Mouse (Mus musculus): ENCODE measurements around the gene Gpc6. TPM values are rescaled to one million over a fixed set of nuclear protein-coding genes. Genes with fewer than 3 reads are reported as not detected.

The Gpc6 gene
- polyA plus RNA-seq, 1 experiment from 2014 or later: 19.3 TPM

DNA sequence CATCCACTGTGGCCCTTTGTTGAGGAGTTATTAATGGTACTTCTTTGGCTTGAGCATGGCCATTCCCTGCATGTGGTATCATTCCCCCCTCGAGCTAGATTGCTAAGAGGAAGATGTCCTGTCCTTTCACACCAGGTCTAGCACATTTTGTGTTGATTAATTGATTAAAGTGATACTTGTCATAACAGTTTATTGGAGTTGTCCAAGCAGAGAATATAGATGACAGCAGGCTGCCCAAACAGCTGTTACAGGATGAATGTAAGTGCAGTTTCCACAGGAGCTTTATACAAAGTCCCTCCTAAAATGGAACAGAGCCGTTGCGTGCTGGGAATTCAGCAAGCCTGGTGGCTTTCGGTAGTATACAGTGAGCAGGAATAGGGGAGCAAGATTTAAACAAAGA is 574.2 kb downstream of the Gpc6 start:
- Histone ChIP-seq H3K4me1 (ENCODE audit: control insufficient read depth, insufficient read depth, low read depth, low read length) (no peaks in the 10 kb centered on the region), H3K4me2 (ENCODE audit: low read length) (no peak overlapping the region), H3K4me3 (ENCODE audit: low read length) (no peak overlapping the region), H3K9me3 (ENCODE audit: control insufficient read depth, low read length) (no peaks in the 10 kb centered on the region), H3K9ac (ENCODE audit: low read depth, low read length) (no peak overlapping the region), H3K36me3 (ENCODE audit: control insufficient read depth, insufficient read depth, low read length) (no peaks in the 10 kb centered on the region), H3K27ac (ENCODE audit: low read depth, low read length) (no peak overlapping the region), H3K27me3 (replicated peaks; ENCODE audit: control insufficient read depth, insufficient read depth, low read length) (no peaks in the 10 kb centered on the region)
- 71% methylated on average over 4 of the region's 4 CpGs for WGBS
- no peak for ATAC-seq

DNA sequence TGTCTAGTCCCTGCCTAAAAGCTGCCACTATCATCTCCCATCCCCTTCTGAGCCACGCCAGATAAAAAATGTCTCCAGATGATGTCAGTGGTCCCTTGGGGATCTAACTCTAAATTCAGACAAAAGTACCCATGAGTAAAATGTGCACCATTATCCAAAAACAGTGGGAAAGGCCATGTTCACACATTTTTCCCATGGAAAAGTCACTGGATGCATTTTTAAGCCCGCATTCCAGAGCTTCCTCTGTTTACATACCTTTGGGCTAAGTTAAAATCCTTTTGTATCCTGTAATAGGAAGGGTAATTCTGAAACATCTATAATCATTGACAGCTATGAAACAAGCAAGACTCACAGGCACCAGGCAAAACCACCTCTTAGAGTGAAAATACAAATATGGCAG is 589.7 kb downstream of the Gpc6 start:
- Histone ChIP-seq H3K4me3 (ENCODE audit: low read length) (no peak overlapping the region), H3K36me3 (ENCODE audit: control insufficient read depth, insufficient read depth, low read length) (no peaks in the 10 kb centered on the region), H3K4me2 (ENCODE audit: low read length) (no peak overlapping the region), H3K27me3 (replicated peaks; ENCODE audit: control insufficient read depth, insufficient read depth, low read length) (no peaks in the 10 kb centered on the region), H3K4me1 (ENCODE audit: control insufficient read depth, insufficient read depth, low read depth, low read length) (no peaks in the 10 kb centered on the region; the same call in 1 of the 2 replicates), H3K27ac (ENCODE audit: low read depth, low read length) (no peak overlapping the region), H3K9me3 (ENCODE audit: control insufficient read depth, low read length) (no peaks in the 10 kb centered on the region), H3K9ac (ENCODE audit: low read depth, low read length) (no peak overlapping the region)
- whole genome bisulfite sequencing: 79% methylated on average over 2 of the region's 2 CpGs
- ATAC-seq: no peak

- Histone ChIP-seq H3K4me2 (ENCODE audit: low read length) (no peak overlapping the region), H3K36me3 (ENCODE audit: control insufficient read depth, insufficient read depth, low read length) (no peaks in the 10 kb centered on the region), H3K4me3 (ENCODE audit: low read length) (no peak overlapping the region), H3K27me3 (replicated peaks; ENCODE audit: control insufficient read depth, insufficient read depth, low read length) (no peaks in the 10 kb centered on the region), H3K27ac (ENCODE audit: low read depth, low read length) (no peak overlapping the region; the same call in 1 of the 2 replicates), H3K9me3 (ENCODE audit: control insufficient read depth, low read length) (no peaks in the 10 kb centered on the region), H3K4me1 (ENCODE audit: control insufficient read depth, insufficient read depth, low read depth, low read length) (no peaks in the 10 kb centered on the region; the same call in 1 of the 2 replicates), H3K9ac (ENCODE audit: low read depth, low read length) (no peak overlapping the region)
- 64% methylated on average over 8 of the region's 8 CpGs for WGBS
- ATAC-seq: peak; percentile 52; the same call in 1 of the 2 replicates
Observed at GRCm38 (mm10) chr14:117519574-117519973, 594.5 kb downstream of the Gpc6 start.

DNA sequence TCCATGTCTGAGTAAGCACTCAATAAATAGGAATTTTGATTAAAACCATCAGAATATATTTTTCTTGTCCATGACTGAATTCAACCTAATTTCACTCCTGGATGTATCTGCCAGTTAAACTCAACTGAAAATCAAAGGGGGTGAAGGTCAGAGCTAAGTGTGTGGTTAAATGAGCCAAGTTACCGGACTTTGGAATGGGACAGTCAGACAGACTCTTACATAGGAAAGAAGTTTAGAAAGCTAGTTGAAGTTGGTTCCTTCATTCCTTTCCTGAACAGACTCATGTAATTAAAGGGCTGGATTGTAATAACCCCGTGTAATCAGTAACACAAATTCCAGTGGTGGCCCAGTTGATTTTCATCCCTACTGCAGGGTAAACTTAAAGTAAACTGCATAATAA is 595.6 kb downstream of the Gpc6 start:
- no peak for ATAC-seq
- Histone ChIP-seq H3K9me3 (ENCODE audit: control insufficient read depth, low read length) (no peaks in the 10 kb centered on the region), H3K9ac (ENCODE audit: low read depth, low read length) (no peak overlapping the region), H3K27ac (ENCODE audit: low read depth, low read length) (no peak overlapping the region), H3K36me3 (ENCODE audit: control insufficient read depth, insufficient read depth, low read length) (no peaks in the 10 kb centered on the region), H3K4me3 (ENCODE audit: low read length) (no peak overlapping the region), H3K27me3 (replicated peaks; ENCODE audit: control insufficient read depth, insufficient read depth, low read length) (no peaks in the 10 kb centered on the region), H3K4me2 (ENCODE audit: low read length) (no peak overlapping the region), H3K4me1 (ENCODE audit: control insufficient read depth, insufficient read depth, low read depth, low read length) (no peaks in the 10 kb centered on the region; the same call in 1 of the 2 replicates)
- 92% methylated on average over 2 of the region's 2 CpGs for WGBS

- H3K27me3 ChIP-seq (replicated peaks; ENCODE audit: control insufficient read depth, insufficient read depth, low read length): no peaks in the 10 kb centered on the region
- H3K36me3 ChIP-seq (ENCODE audit: control insufficient read depth, insufficient read depth, low read length): no peaks in the 10 kb centered on the region
- H3K4me1 ChIP-seq (ENCODE audit: control insufficient read depth, insufficient read depth, low read depth, low read length): no peaks in the 10 kb centered on the region
- ATAC-seq: no peak
- H3K9me3 ChIP-seq (ENCODE audit: control insufficient read depth, low read length): no peaks in the 10 kb centered on the region
- H3K27ac ChIP-seq (ENCODE audit: low read depth, low read length): no peak overlapping the region
- no peak overlapping the region for H3K4me2 ChIP-seq (ENCODE audit: low read length)
- WGBS: 83% methylated on average over 6 of the region's 6 CpGs
- H3K9ac ChIP-seq (ENCODE audit: low read depth, low read length): no peak overlapping the region
- no peak overlapping the region for H3K4me3 ChIP-seq (ENCODE audit: low read length)
Observed at GRCm38 (mm10) chr14:117525133-117525532, 600.0 kb downstream of the Gpc6 start.

GRCm38 (mm10) chr14:117527053-117527452 is 601.9 kb downstream of the Gpc6 start:
- no peak overlapping the region for H3K4me2 ChIP-seq (ENCODE audit: low read length)
- H3K9me3 ChIP-seq (ENCODE audit: control insufficient read depth, low read length): no peaks in the 10 kb centered on the region
- ATAC-seq: no peak
- no peaks in the 10 kb centered on the region for H3K36me3 ChIP-seq (ENCODE audit: control insufficient read depth, insufficient read depth, low read length)
- no peaks in the 10 kb centered on the region for H3K4me1 ChIP-seq (ENCODE audit: control insufficient read depth, insufficient read depth, low read depth, low read length)
- no peak overlapping the region for H3K4me3 ChIP-seq (ENCODE audit: low read length)
- 86% methylated on average over 7 of the region's 7 CpGs for WGBS
- H3K27ac ChIP-seq (ENCODE audit: low read depth, low read length): no peak overlapping the region
- H3K27me3 ChIP-seq (replicated peaks; ENCODE audit: control insufficient read depth, insufficient read depth, low read length): no peaks in the 10 kb centered on the region
- H3K9ac ChIP-seq (ENCODE audit: low read depth, low read length): no peak overlapping the region

GRCm38 (mm10) chr14:117529439-117529838 is 604.3 kb downstream of the Gpc6 start:
- no peak for ATAC-seq
- H3K9ac ChIP-seq (ENCODE audit: low read depth, low read length): no peak overlapping the region
- no peak overlapping the region for H3K27ac ChIP-seq (ENCODE audit: low read depth, low read length)
- no peaks in the 10 kb centered on the region for H3K36me3 ChIP-seq (ENCODE audit: control insufficient read depth, insufficient read depth, low read length)
- WGBS: 59% methylated on average over 3 of the region's 3 CpGs
- H3K4me3 ChIP-seq (ENCODE audit: low read length): no peak overlapping the region
- H3K4me2 ChIP-seq (ENCODE audit: low read length): no peak overlapping the region
- no peaks in the 10 kb centered on the region for H3K4me1 ChIP-seq (ENCODE audit: control insufficient read depth, insufficient read depth, low read depth, low read length)
- H3K27me3 ChIP-seq (replicated peaks; ENCODE audit: control insufficient read depth, insufficient read depth, low read length): no peaks in the 10 kb centered on the region
- H3K9me3 ChIP-seq (ENCODE audit: control insufficient read depth, low read length): no peaks in the 10 kb centered on the region

GRCm38 (mm10) chr14:117552776-117553175 is 627.7 kb downstream of the Gpc6 start:
- Histone ChIP-seq H3K4me2 (ENCODE audit: low read length) (no peak overlapping the region), H3K27ac (ENCODE audit: low read depth, low read length) (no peak overlapping the region), H3K4me3 (ENCODE audit: low read length) (no peak overlapping the region), H3K4me1 (ENCODE audit: control insufficient read depth, insufficient read depth, low read depth, low read length) (no peaks in the 10 kb centered on the region; the same call in 1 of the 2 replicates), H3K9me3 (ENCODE audit: control insufficient read depth, low read length) (no peaks in the 10 kb centered on the region), H3K36me3 (ENCODE audit: control insufficient read depth, insufficient read depth, low read length) (no peaks in the 10 kb centered on the region), H3K27me3 (replicated peaks; ENCODE audit: control insufficient read depth, insufficient read depth, low read length) (no peaks in the 10 kb centered on the region), H3K9ac (ENCODE audit: low read depth, low read length) (no peak overlapping the region)
- no peak for ATAC-seq

- WGBS: 67% methylated on average over 7 of the region's 7 CpGs
- ATAC-seq: 0 out of 2 replicates have a peak, but pooled peaks have one; percentile 42
Observed at GRCm38 (mm10) chr14:117556715-117557320, 631.7 kb downstream of the Gpc6 start.

More at GRCm38 (mm10) chr14:117556715-117557320, 631.7 kb downstream of the Gpc6 start:
- Histone ChIP-seq H3K9me3 (ENCODE audit: control insufficient read depth, low read length) (no peaks in the 10 kb centered on the region), H3K27ac (ENCODE audit: low read depth, low read length) (no peak overlapping the region), H3K36me3 (ENCODE audit: control insufficient read depth, insufficient read depth, low read length) (no peaks in the 10 kb centered on the region), H3K4me1 (ENCODE audit: control insufficient read depth, insufficient read depth, low read depth, low read length) (no peaks in the 10 kb centered on the region; the same call in 1 of the 2 replicates), H3K9ac (ENCODE audit: low read depth, low read length) (no peak overlapping the region), H3K27me3 (replicated peaks; ENCODE audit: control insufficient read depth, insufficient read depth, low read length) (no peaks in the 10 kb centered on the region), H3K4me2 (ENCODE audit: low read length) (no peak overlapping the region), H3K4me3 (ENCODE audit: low read length) (no peak overlapping the region)
